Mouse (Mus musculus): ENCODE measurements around the gene Gsx2.

DNA sequence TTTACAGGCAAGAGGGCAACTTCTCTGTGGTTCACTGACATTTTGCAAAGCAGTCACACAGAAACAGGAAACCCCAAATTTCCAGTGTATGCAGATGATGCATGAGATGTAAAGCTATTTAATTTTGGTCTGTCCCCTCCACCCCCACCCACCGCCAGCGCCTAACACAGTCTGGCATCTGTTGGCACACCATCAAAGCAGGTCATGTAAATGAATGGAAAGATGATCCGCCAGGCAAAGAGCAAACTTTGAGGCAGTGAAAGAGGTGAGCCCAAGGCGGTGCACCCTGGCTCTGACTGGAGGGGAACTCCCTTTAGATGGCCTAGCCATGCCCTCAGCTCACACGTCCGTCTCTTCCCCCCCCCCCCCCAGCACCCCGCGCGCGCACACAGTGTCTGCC, 8.7 kb upstream of the Gsx2 start:
- TF ChIP-seq CTCF (IDR thresholded peaks at IDR 0.05; ENCODE audit: insufficient read depth, low read length), result no peak
- no peak for TF ChIP-seq POLR2A (IDR thresholded peaks at IDR 0.05; ENCODE audit: borderline replicate concordance, extremely low read depth, low read depth, low read length)
